Mouse (Mus musculus) kidney, postnatal 0 days (tissue): ENCODE data around the gene Taok1. TPM values are rescaled to one million over a fixed set of nuclear protein-coding genes. Genes with fewer than 3 reads are reported as not detected.

ENCODE experiments used
- ATAC-seq: fragments of 200-750 bp; cut with Nextera tagmentation; replicated peaks from 2 replicates; pipeline ENCODE4 v1.8.0; 2017; ENCODE audit warnings: low read depth, moderate number of reproducible peaks, moderate TSS enrichment, moderate library complexity; ENCODE audit not compliant: low FRiP score
- DNase-seq: peaks from one replicate; pipeline ENCODE4 v3.0.0-alpha.2; 2016; ENCODE audit warnings: low spot score
- H3K27ac ChIP-seq: fragments of 300-500 bp; sonication (generic); 2 replicates; pipeline ENCODE4 v1.5.1; 2014; ENCODE audit warnings: mild to moderate bottlenecking
- H3K27me3 ChIP-seq: fragments of 300-500 bp; sonication (generic); 2 replicates; pipeline ENCODE4 v1.6.1; 2014; ENCODE audit warnings: low read length, mixed read lengths; ENCODE audit not compliant: insufficient read depth
- H3K36me3 ChIP-seq: fragments of 300-500 bp; sonication (generic); 2 replicates; pipeline ENCODE4 v1.6.1; 2014; ENCODE audit warnings: low read length, mixed read lengths; ENCODE audit not compliant: insufficient read depth
- H3K4me1 ChIP-seq: fragments of 300-500 bp; sonication (generic); replicated peaks from 2 replicates; pipeline ENCODE4 v1.6.1; 2014; ENCODE audit warnings: antibody characterized with exemption, low read length, mixed read lengths; ENCODE audit not compliant: insufficient read depth
- H3K4me2 ChIP-seq: fragments of 300-500 bp; sonication (generic); 2 replicates; pipeline ENCODE4 v1.6.1; 2014; ENCODE audit warnings: mild to moderate bottlenecking, low read length, moderate library complexity, mixed read lengths
- H3K4me3 ChIP-seq: fragments of 300-500 bp; sonication (generic); replicated peaks from 2 replicates; pipeline ENCODE4 v1.5.1; 2014; ENCODE audit warnings: low read depth, low read length
- H3K9ac ChIP-seq: fragments of 300-500 bp; sonication (generic); 2 replicates; pipeline ENCODE4 v1.6.1; 2014; ENCODE audit warnings: low read depth, low read length
- H3K9me3 ChIP-seq: fragments of 300-500 bp; sonication (generic); replicated peaks from 2 replicates; pipeline ENCODE4 v1.6.1; 2016; ENCODE audit warnings: low read length, inconsistent platforms, mixed read lengths
- CTCF ChIP-seq: IDR thresholded peaks from 2 replicates; pipeline ENCODE4 v1.5.1; 2016; ENCODE audit warnings: antibody characterized with exemption, low read depth, mild to moderate bottlenecking, moderate library complexity
- WGBS: fragments of 180-500 bp; shearing (Covaris S2); extraction: QIAGEN DNeasy Blood & Tissue Kit; methylation state at CpG from one replicate; pipeline ENCODE4 v1.1.7; 2014; 5-methylcytosine and 5-hydroxymethylcytosine counted together
- polyA plus RNA-seq: library from polyadenylated mRNA; unstranded; fragments of >200 nt; fragmentation: Nextera tagmentation; extraction: Ambion mirVana; gene quantifications from 2 replicates; pipeline ENCODE4 v1.2.1, GENCODE M21; 2015

The Taok1 gene
- polyA plus RNA-seq, 1 experiment from 2014 or later, result 17.7 TPM

DNA sequence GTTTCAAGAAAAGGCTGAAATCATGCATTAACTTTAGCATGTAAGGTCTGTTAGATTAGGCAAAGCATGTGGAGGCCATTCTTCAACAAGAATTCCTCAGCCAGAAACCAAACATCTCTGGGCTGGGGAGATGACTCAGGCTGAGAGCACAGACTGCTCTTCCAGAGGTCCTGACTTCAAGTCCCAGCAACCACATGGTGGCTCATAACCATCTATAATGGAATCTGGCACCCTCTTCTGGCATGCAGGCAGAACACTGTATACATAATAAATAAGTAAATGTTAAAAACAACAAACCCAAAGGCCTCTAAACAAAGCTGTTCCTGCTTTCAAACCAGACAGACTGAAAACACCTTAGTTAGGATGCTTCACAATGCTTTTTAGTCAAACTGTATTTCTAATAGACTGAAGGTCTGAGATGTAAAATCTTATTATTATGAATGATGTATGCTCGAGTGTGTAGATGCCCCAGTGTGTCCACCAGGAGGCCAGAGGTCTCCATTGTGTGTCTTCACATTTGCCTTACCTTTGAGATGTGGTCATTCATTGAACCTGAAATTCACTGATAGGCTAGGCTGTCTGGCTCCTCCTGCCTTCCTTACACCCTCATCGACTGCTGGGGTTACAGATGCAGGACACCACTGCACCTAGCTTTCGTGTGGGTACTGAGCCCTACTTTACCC, 81.7 kb downstream of the Taok1 start:
- DNase-seq (no peak), ATAC-seq (no peak)
- Histone ChIP-seq H3K27me3 (no peaks in the 10 kb centered on the region), H3K9ac (no peak overlapping the region), H3K9me3 (no peaks in the 10 kb centered on the region), H3K4me2 (no peak overlapping the region), H3K4me3 (no peak overlapping the region), H3K4me1 (no peaks in the 10 kb centered on the region), H3K27ac (no peak overlapping the region), H3K36me3 (no peaks in the 10 kb centered on the region)
- TF ChIP-seq CTCF, result peak; percentile 21; the same call in 1 of the 2 replicates
- 72% methylated on average over 3 of the region's 3 CpGs for WGBS

DNA sequence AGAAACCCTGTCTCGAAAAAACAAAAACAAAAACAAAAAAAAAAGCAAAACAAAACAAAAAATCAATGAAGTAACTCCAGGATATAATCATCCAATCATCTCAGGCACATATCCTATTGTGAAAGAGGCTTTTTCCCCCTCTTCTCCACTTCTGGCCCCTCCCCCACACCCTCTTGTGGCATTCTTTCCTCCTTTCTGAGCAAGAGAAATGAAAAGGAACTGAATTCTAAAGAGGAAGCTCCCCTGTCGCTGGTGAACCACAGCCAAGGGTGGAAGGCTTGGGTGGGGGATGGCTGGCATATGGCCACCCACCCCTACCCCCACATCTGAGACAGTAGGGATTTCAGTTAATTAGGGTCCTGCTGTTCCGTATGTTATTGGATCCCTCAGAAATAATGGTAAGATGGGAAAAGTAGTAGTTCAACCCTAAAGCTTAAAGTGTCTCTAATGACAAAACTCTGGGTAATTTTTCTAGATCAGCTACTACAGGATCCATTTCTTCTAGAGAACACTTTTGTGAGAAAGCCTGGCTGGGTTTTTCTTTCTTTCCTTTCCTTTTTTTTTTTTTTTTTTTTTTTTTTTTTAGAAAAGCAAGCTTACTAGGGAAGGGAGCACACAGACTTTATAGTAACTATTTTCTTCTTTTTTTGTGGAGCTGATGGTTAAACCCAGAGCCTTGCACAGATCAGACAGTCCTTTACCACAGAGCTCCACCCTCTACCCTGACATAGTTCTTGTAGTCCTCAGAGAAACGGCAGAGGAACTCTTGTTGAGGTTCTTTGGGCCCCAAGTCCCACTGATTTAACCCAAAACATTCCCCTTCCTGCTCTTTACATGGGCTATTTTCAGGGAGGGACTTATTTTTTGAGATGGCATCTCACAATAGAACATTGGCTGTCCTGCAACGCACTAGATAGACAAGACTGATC, 86.8 kb downstream of the Taok1 start:
- 54% methylated on average over 5 of the region's 5 CpGs for WGBS
- Histone ChIP-seq H3K9ac (no peak overlapping the region), H3K9me3 (no peaks in the 10 kb centered on the region), H3K4me3 (no peak overlapping the region), H3K27ac (no peak overlapping the region), H3K4me2 (no peak overlapping the region), H3K4me1 (peaks cover under 1% of the 10 kb centered on the region; the same call in 1 of the 2 replicates), H3K36me3 (no peaks in the 10 kb centered on the region), H3K27me3 (no peaks in the 10 kb centered on the region)
- DNase-seq (no peak), ATAC-seq (no peak)
- no peak for TF ChIP-seq CTCF

DNA sequence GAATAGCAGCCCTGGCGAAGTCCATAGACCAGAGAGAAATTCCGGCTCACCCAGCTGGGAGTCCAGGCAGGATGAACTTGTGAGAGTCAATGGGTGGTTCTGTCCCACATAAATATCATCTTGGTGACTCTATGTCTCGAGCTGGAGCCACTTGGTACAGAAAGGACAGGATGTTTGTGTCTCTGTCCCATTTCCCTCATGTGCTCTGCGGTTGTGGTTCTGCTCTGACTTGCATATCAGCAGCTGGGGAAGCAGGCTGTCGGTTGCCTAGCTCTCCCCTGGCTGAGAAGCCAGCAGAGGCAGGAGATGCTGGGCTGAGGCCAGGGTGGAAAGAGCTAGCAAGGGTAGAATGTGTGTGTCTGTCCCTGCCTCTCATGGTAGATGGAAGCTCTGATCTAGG, 88.6 kb downstream of the Taok1 start, which contains the start of gene Gm10392:
Gene Gm10392 (minus strand): TSS at position 156 of the 400 bp plus-strand sequence.
- no peak within 1 kb of the TSS for H3K4me3 ChIP-seq
- WGBS, result 58% methylated on average over 5 of the region's 5 CpGs
- H3K36me3 ChIP-seq, result no peaks in the 10 kb centered on the region
- DNase-seq, result no peak
- H3K4me2 ChIP-seq, result no peak within 1 kb of the TSS
- no peak within 1 kb of the TSS for H3K9ac ChIP-seq
- ATAC-seq, result no peak
- peaks cover 12% of the 10 kb centered on the region for H3K4me1 ChIP-seq
- H3K27me3 ChIP-seq, result no peaks in the 10 kb centered on the region
- H3K9me3 ChIP-seq, result no peaks in the 10 kb centered on the region
- H3K27ac ChIP-seq, result no peak within 1 kb of the TSS
- no peak for TF ChIP-seq CTCF

DNA sequence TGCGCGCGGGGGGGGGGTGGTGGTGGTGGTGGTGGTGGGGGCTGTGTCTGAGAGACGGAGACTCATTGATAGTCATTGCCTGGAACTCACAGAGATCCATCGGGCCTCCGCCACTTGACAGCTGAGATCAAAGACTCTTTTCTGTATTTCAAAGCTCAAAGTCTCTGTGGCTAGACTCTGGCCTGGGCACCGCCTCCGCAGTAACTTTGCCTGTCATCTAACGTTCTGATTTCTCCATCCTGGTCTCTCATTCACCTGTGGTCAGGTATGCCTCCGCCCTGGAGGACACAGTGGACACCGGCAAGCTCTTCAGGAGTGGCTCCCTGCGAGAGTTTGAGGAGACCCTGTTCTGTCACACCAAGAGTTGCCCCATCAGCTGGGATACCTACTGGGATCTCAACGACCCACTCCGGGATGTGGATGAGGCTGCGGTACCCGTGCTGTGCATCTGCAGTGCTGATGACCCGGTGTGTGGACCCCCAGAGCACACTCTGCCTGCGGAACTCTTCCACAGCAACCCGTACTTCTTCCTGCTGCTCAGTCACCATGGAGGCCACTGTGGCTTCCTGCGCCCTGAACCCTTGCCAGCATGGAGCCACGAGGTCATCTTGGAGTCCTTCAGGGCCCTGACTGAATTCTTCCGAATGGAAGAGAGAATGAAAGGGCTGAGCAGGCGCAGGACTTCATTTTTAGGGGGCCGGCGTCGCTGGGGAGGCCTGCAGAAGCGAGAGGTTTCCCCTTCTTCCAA, 89.4 kb downstream of the Taok1 start:
- WGBS, result 75% methylated on average over 27 of the region's 27 CpGs
- DNase-seq, result no peak
- no peak overlapping the region for H3K9ac ChIP-seq
- peaks cover 18% of the 10 kb centered on the region for H3K4me1 ChIP-seq
- H3K4me3 ChIP-seq, result no peak overlapping the region
- H3K9me3 ChIP-seq, result no peaks in the 10 kb centered on the region
- H3K27ac ChIP-seq, result no peak overlapping the region
- H3K4me2 ChIP-seq, result no peak overlapping the region
- no peaks in the 10 kb centered on the region for H3K27me3 ChIP-seq
- H3K36me3 ChIP-seq, result no peaks in the 10 kb centered on the region
- TF ChIP-seq CTCF, result no peak
- ATAC-seq, result no peak

DNA sequence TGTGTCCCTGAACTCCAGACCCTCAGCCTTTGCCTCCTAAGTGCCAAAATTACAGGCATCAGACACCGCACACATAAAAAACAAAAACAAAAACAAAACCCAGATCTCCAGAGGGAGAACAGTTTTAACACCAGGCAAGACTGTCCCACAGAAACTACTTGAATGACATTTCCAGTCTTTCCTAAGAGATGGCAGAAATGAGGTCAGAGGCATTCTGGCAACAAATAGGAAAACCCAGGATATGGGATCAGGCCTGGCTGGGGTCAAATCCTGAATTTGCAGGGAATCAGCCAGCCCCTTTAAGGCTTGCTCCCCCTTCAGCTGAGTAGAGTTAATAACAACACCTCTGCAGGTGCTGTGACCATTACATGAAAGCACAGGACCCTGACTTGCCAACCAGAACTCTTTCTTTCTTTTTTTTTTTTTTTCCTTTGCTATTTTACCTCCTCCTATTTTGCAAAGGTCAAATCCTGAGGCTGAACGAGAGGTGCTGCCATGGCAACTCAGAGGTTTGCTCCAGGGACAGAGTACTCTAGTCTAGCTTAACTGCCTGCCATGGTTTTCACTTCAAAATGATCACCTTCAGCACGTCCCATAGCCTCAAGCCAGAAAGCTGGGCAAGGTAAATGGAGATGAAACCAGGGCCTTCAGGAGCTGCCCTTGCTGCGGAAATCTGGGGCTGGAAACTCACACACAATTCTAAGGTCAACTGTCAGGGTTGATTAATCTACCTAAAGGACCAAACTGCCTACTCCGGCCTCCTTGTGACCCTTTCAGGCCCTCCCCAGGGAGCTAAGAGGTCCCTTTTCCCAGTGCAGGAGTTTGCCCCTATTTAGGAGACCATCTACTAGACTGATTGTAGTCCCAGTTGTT, 90.8 kb downstream of the Taok1 start:
- H3K4me3 ChIP-seq, result no peak overlapping the region
- H3K9me3 ChIP-seq, result no peaks in the 10 kb centered on the region
- DNase-seq, result no peak
- TF ChIP-seq CTCF, result no peak; the same call in 1 of the 2 replicates
- no peak overlapping the region for H3K4me2 ChIP-seq
- H3K27me3 ChIP-seq, result no peaks in the 10 kb centered on the region
- H3K27ac ChIP-seq, result no peak overlapping the region
- peaks cover 22% of the 10 kb centered on the region for H3K4me1 ChIP-seq
- no peaks in the 10 kb centered on the region for H3K36me3 ChIP-seq
- WGBS, result 62% methylated on average over 5 of the region's 5 CpGs
- H3K9ac ChIP-seq, result no peak overlapping the region
- ATAC-seq, result no peak
